Mouse (Mus musculus) intestine, embryonic 14.5 days (tissue): ENCODE results near the gene Efhd2. TPM values are rescaled to one million over a fixed set of nuclear protein-coding genes. Genes with fewer than 3 reads are reported as not detected.

ENCODE experiments used
- ATAC-seq: fragments of 200-750 bp; cut with Nextera tagmentation; replicated peaks from 2 replicates; pipeline ENCODE4 v1.8.0; 2017; ENCODE audit warnings: low read depth, moderate number of reproducible peaks, moderate TSS enrichment, moderate library complexity; ENCODE audit not compliant: low FRiP score, low TSS enrichment
- DNase-seq: peaks from one replicate; pipeline ENCODE4 v3.0.0-alpha.2; 2018; ENCODE audit warnings: low spot score
- H3K27ac ChIP-seq: fragments of 300-500 bp; sonication (generic); 2 replicates; pipeline ENCODE4 v1.5.1; 2014; ENCODE audit warnings: low read depth, mild to moderate bottlenecking, control low read depth
- H3K27me3 ChIP-seq: fragments of 300-500 bp; sonication (generic); replicated peaks from 2 replicates; pipeline ENCODE4 v1.6.1; 2014; ENCODE audit warnings: low read length, control low read depth; ENCODE audit not compliant: control insufficient read depth, insufficient read depth
- H3K36me3 ChIP-seq: fragments of 300-500 bp; sonication (generic); 2 replicates; pipeline ENCODE4 v1.6.1; 2014; ENCODE audit warnings: low read length, control low read depth; ENCODE audit not compliant: control insufficient read depth, insufficient read depth
- H3K4me1 ChIP-seq: fragments of 300-500 bp; sonication (generic); replicated peaks from 2 replicates; pipeline ENCODE4 v1.6.1; 2014; ENCODE audit warnings: low read length, control low read depth, mixed read lengths; ENCODE audit not compliant: control insufficient read depth, insufficient read depth
- H3K4me2 ChIP-seq: fragments of 300-500 bp; sonication (generic); 2 replicates; pipeline ENCODE4 v1.6.1; 2014; ENCODE audit warnings: low read length
- H3K4me3 ChIP-seq: fragments of 300-500 bp; sonication (generic); 2 replicates; pipeline ENCODE4 v1.5.1; 2014; ENCODE audit warnings: low read depth, low read length, control low read depth, mixed read lengths
- H3K9ac ChIP-seq: fragments of 300-500 bp; sonication (generic); 2 replicates; pipeline ENCODE4 v1.6.1; 2014; ENCODE audit warnings: mild to moderate bottlenecking, low read length
- H3K9me3 ChIP-seq: fragments of 300-500 bp; sonication (generic); 2 replicates; pipeline ENCODE4 v1.6.1; 2016; ENCODE audit warnings: low read length, control low read depth; ENCODE audit not compliant: control insufficient read depth
- WGBS: fragments of 180-500 bp; shearing (Covaris S2); extraction: QIAGEN DNeasy Blood & Tissue Kit; methylation state at CpG from one replicate; pipeline ENCODE4 v1.1.7; 2014; 5-methylcytosine and 5-hydroxymethylcytosine counted together
- polyA plus RNA-seq: library from polyadenylated mRNA; unstranded; fragments of >200 nt; fragmentation: Nextera tagmentation; extraction: Ambion mirVana; gene quantifications from 2 replicates; pipeline ENCODE4 v1.2.1, GENCODE M21; 2014

Gene Efhd2
- polyA plus RNA-seq, 1 experiment from 2014 or later: 75.6 TPM

GRCm38 (mm10) chr4:141860246-141860841 lies 14.4 kb downstream of the Efhd2 start:
- WGBS: 67% methylated on average over 19 of the region's 19 CpGs
- peak; percentile 33; the same call in 1 of the 2 replicates for ATAC-seq
- no peak overlapping the region for H3K4me2 ChIP-seq

GRCm38 (mm10) chr4:141859351-141859750 lies 15.4 kb downstream of the Efhd2 start:
- H3K36me3 ChIP-seq: peaks cover 28% of the 10 kb centered on the region
- ATAC-seq (no peak), DNase-seq (no peak)
- H3K9me3 ChIP-seq: no peaks in the 10 kb centered on the region
- H3K27me3 ChIP-seq: no peaks in the 10 kb centered on the region
- no peak overlapping the region for H3K9ac ChIP-seq
- H3K4me2 ChIP-seq: no peak overlapping the region
- peaks cover 10% of the 10 kb centered on the region for H3K4me1 ChIP-seq
- 93% methylated on average over 14 of the region's 14 CpGs for WGBS
- no peak overlapping the region for H3K27ac ChIP-seq
- H3K4me3 ChIP-seq: no peak overlapping the region

More at GRCm38 (mm10) chr4:141860246-141860841, 14.4 kb downstream of the Efhd2 start:
- no peaks in the 10 kb centered on the region for H3K9me3 ChIP-seq
- H3K36me3 ChIP-seq: peaks cover 34% of the 10 kb centered on the region
- no peak overlapping the region for H3K9ac ChIP-seq
- no peaks in the 10 kb centered on the region for H3K27me3 ChIP-seq
- H3K4me1 ChIP-seq: peaks cover 10% of the 10 kb centered on the region
- DNase-seq: peak; percentile 65
- H3K4me3 ChIP-seq: no peak overlapping the region
- H3K27ac ChIP-seq: 0 out of 2 replicates have a peak overlapping the region, but pooled peaks have one; percentile 11

GRCm38 (mm10) chr4:141858501-141858900 lies 16.2 kb downstream of the Efhd2 start:
- Histone ChIP-seq H3K27ac (no peak overlapping the region), H3K27me3 (no peaks in the 10 kb centered on the region), H3K4me1 (peaks cover 10% of the 10 kb centered on the region), H3K9me3 (peaks cover under 1% of the 10 kb centered on the region; the same call in 1 of the 2 replicates), H3K36me3 (peaks cover 28% of the 10 kb centered on the region), H3K4me2 (no peak overlapping the region), H3K4me3 (no peak overlapping the region), H3K9ac (no peak overlapping the region)
- DNase-seq (no peak), ATAC-seq (no peak)
- 76% methylated on average over 20 of the region's 20 CpGs for WGBS

- Histone ChIP-seq H3K9ac (no peak overlapping the region), H3K4me2 (no peak overlapping the region), H3K27ac (peak overlapping the region; percentile 38; the same call in 1 of the 2 replicates), H3K4me1 (peaks cover 10% of the 10 kb centered on the region), H3K27me3 (no peaks in the 10 kb centered on the region), H3K4me3 (no peak overlapping the region), H3K36me3 (peaks cover 28% of the 10 kb centered on the region), H3K9me3 (peaks cover 6% of the 10 kb centered on the region; the same call in 1 of the 2 replicates)
- ATAC-seq (peak; percentile 55), DNase-seq (peak; percentile 95)
- WGBS: 18% methylated on average over 10 of the region's 10 CpGs
Observed at GRCm38 (mm10) chr4:141857422-141857930, 17.2 kb downstream of the Efhd2 start.

GRCm38 (mm10) chr4:141853437-141853836 lies 21.3 kb downstream of the Efhd2 start:
- Histone ChIP-seq H3K27me3 (no peaks in the 10 kb centered on the region), H3K9me3 (peaks cover 6% of the 10 kb centered on the region; the same call in 1 of the 2 replicates), H3K27ac (no peak overlapping the region), H3K36me3 (no peaks in the 10 kb centered on the region), H3K4me2 (no peak overlapping the region), H3K9ac (no peak overlapping the region), H3K4me1 (peaks cover 5% of the 10 kb centered on the region; the same call in 1 of the 2 replicates), H3K4me3 (no peak overlapping the region)
- ATAC-seq (no peak), DNase-seq (peak; percentile 70)
- 81% methylated on average over 9 of the region's 9 CpGs for WGBS

- DNase-seq (no peak), ATAC-seq (no peak)
- Histone ChIP-seq H3K27me3 (no peaks in the 10 kb centered on the region), H3K36me3 (no peaks in the 10 kb centered on the region), H3K4me1 (no peaks in the 10 kb centered on the region), H3K4me2 (no peak within 1 kb of the TSS), H3K9me3 (no peaks in the 10 kb centered on the region), H3K4me3 (no peak within 1 kb of the TSS), H3K9ac (no peak within 1 kb of the TSS), H3K27ac (no peak within 1 kb of the TSS)
- WGBS: 78% methylated on average over 6 of the region's 6 CpGs
Observed at GRCm38 (mm10) chr4:141845999-141846398, 28.7 kb downstream of the Efhd2 start, which contains the start of gene Ctrc. TSS of gene Ctrc (minus strand) at chr4:141846359.

- Histone ChIP-seq H3K9me3 (no peaks in the 10 kb centered on the region), H3K9ac (no peak overlapping the region), H3K36me3 (no peaks in the 10 kb centered on the region), H3K27me3 (no peaks in the 10 kb centered on the region), H3K27ac (no peak overlapping the region), H3K4me1 (no peaks in the 10 kb centered on the region), H3K4me3 (no peak overlapping the region), H3K4me2 (no peak overlapping the region)
- DNase-seq (no peak), ATAC-seq (no peak)
- WGBS: 55% methylated on average over 5 of the region's 5 CpGs
Observed at GRCm38 (mm10) chr4:141834536-141835095, 40.1 kb downstream of the Efhd2 start.

- WGBS: 33% methylated on average over 1 of the region's 1 CpGs
- H3K4me3 ChIP-seq: no peak overlapping the region
- no peak overlapping the region for H3K9ac ChIP-seq
- H3K36me3 ChIP-seq: no peaks in the 10 kb centered on the region
- ATAC-seq: no peak
- H3K27me3 ChIP-seq: no peaks in the 10 kb centered on the region
- H3K9me3 ChIP-seq: no peaks in the 10 kb centered on the region
- H3K27ac ChIP-seq: no peak overlapping the region
- DNase-seq: no peak
- H3K4me1 ChIP-seq: no peaks in the 10 kb centered on the region
- H3K4me2 ChIP-seq: no peak overlapping the region
Observed at GRCm38 (mm10) chr4:141833911-141834310, 40.8 kb downstream of the Efhd2 start.
